In genomic region chr9:87733236-87733630, GRCm38 (mm10) we compare ENCODE assay signal across 10 mouse cellular contexts. TPM values are rescaled to one million over a fixed set of nuclear protein-coding genes. Genes with fewer than 3 reads are reported as not detected.
DNase-seq lines count a peak whose midpoint lies in the region; ATAC-seq and TF ChIP-seq lines count a peak whose summit lies in the region.
"Had no signal": no experiment of that assay in that cellular context is flagged by ENCODE, and none has a peak within 500 bp of the region (broad histone marks: within the 10 kb centered on the region; RNA-seq: fewer than 3 reads in every experiment).

No protein-coding gene starts in this region.

- peaks cover 14% of the 10 kb centered on the region for H3K4me1 ChIP-seq in hindbrain, embryonic 16.5 days (ENCODE audit: control insufficient read depth, insufficient read depth, low read depth, low read length)
- 0 out of 2 replicates have a peak, but pooled peaks cover 5% of the 10 kb centered on the region for H3K4me1 ChIP-seq in hindbrain, embryonic 14.5 days (replicated peaks; ENCODE audit: control insufficient read depth, insufficient read depth, low read length)
- no peaks in the 10 kb centered on the region for H3K4me1 ChIP-seq in ES-Bruce4 (ENCODE audit: control insufficient read depth, insufficient read depth, low read length)
- H3K4me1 ChIP-seq in heart, embryonic 16.5 days (ENCODE audit: control insufficient read depth, insufficient read depth, low read length), result 0 out of 2 replicates have a peak, but pooled peaks cover 2% of the 10 kb centered on the region

- TF ChIP-seq POLR2A in ES-Bruce4 (IDR thresholded peaks at IDR 0.05; ENCODE audit: insufficient read depth, low read length), result no peak
- no peak for TF ChIP-seq POLR2A in brain, embryonic 14.5 days (IDR thresholded peaks at IDR 0.05; ENCODE audit: borderline replicate concordance, extremely low read depth, insufficient read depth, insufficient read length, poor library complexity, severe bottlenecking)

- H3K4me2 ChIP-seq in hindbrain, embryonic 16.5 days (ENCODE audit: low read length), result no peak overlapping the region
- no peak overlapping the region; the same call in 1 of the 2 replicates for H3K4me2 ChIP-seq in hindbrain, embryonic 14.5 days (replicated peaks)
- H3K4me2 ChIP-seq in heart, embryonic 16.5 days (ENCODE audit: low read depth, low read length), result peak overlapping the region; percentile 27

- TF ChIP-seq CTCF in ES-Bruce4 (IDR thresholded peaks at IDR 0.05; ENCODE audit: low read depth, low read length), result peak; percentile 41
- TF ChIP-seq CTCF in brain, embryonic 14.5 days (IDR thresholded peaks at IDR 0.05; ENCODE audit: borderline replicate concordance, extremely low read depth, insufficient read depth, insufficient read length), result no peak

- H3K9ac ChIP-seq in hindbrain, embryonic 16.5 days (ENCODE audit: low read depth, low read length), result no peak overlapping the region
- H3K9ac ChIP-seq in hindbrain, embryonic 14.5 days, result no peak overlapping the region
- no peak overlapping the region for H3K9ac ChIP-seq in ES-Bruce4 (ENCODE audit: low read depth, poor library complexity, severe bottlenecking)
- H3K9ac ChIP-seq in heart, embryonic 16.5 days (ENCODE audit: low read length), result no peak overlapping the region
- H3K9ac ChIP-seq: liver, embryonic 14.5 days had no signal

- 0 out of 2 replicates have a peak overlapping the region, but pooled peaks have one; percentile 2 for H3K4me3 ChIP-seq in hindbrain, embryonic 16.5 days (ENCODE audit: low read length)
- no peak overlapping the region for H3K4me3 ChIP-seq in hindbrain, embryonic 14.5 days (replicated peaks; ENCODE audit: low read length)
- H3K4me3 ChIP-seq in ES-Bruce4 (ENCODE audit: low read depth, low read length), result peak overlapping the region; percentile 47; the same call in 1 of the 2 replicates
- H3K4me3 ChIP-seq in heart, embryonic 16.5 days (ENCODE audit: low read length), result peak overlapping the region; percentile 15; the same call in 1 of the 2 replicates

- peaks cover 47% of the 10 kb centered on the region for H3K27me3 ChIP-seq in hindbrain, embryonic 16.5 days (replicated peaks; ENCODE audit: control insufficient read depth, insufficient read depth, low read length)
- H3K27me3 ChIP-seq in hindbrain, embryonic 14.5 days (ENCODE audit: control insufficient read depth, insufficient read depth, low read length), result peaks cover 90% of the 10 kb centered on the region
- H3K27me3 ChIP-seq in ES-Bruce4 (ENCODE audit: control insufficient read depth, insufficient read depth, low read length, poor library complexity, severe bottlenecking), result peaks cover 45% of the 10 kb centered on the region
- H3K27me3 ChIP-seq in heart, embryonic 16.5 days (ENCODE audit: control insufficient read depth, insufficient read depth, low read length), result peaks cover 45% of the 10 kb centered on the region

- no peak overlapping the region for H3K27ac ChIP-seq in hindbrain, embryonic 16.5 days (ENCODE audit: low read depth, low read length)
- H3K27ac ChIP-seq in hindbrain, embryonic 14.5 days, result no peak overlapping the region
- no peak overlapping the region for H3K27ac ChIP-seq in ES-Bruce4 (ENCODE audit: insufficient read depth, low read length)
- H3K27ac ChIP-seq in heart, embryonic 16.5 days (ENCODE audit: low read length), result no peak overlapping the region
- H3K27ac ChIP-seq: liver, embryonic 14.5 days had no signal

- TF ChIP-seq EP300 in ES-Bruce4 (IDR thresholded peaks at IDR 0.05; ENCODE audit: insufficient read depth, low read depth, low read length), result no peak

- WGBS in hindbrain, embryonic 16.5 days, result 1% methylated on average over 11 of the region's 11 CpGs
- WGBS in hindbrain, embryonic 14.5 days, result 3% methylated on average over 11 of the region's 11 CpGs
- 12% methylated on average over 11 of the region's 11 CpGs for WGBS in heart, embryonic 16.5 days

- no peaks in the 10 kb centered on the region for H3K9me3 ChIP-seq in hindbrain, embryonic 16.5 days (ENCODE audit: control insufficient read depth, low read length)
- no peaks in the 10 kb centered on the region for H3K9me3 ChIP-seq in hindbrain, embryonic 14.5 days (ENCODE audit: control insufficient read depth, low read length)
- no peaks in the 10 kb centered on the region for H3K9me3 ChIP-seq in ES-Bruce4 (replicated peaks; ENCODE audit: control insufficient read depth, insufficient read depth, low read length, poor library complexity, severe bottlenecking)
- no peaks in the 10 kb centered on the region for H3K9me3 ChIP-seq in heart, embryonic 16.5 days (replicated peaks; ENCODE audit: control insufficient read depth, low read length)

- no peak for ATAC-seq in hindbrain, embryonic 16.5 days
- no peak for ATAC-seq in hindbrain, embryonic 14.5 days (ENCODE audit: low FRiP score)
- no peak for ATAC-seq in heart, embryonic 16.5 days (replicated peaks; ENCODE audit: extremely low read depth, insufficient read depth, low FRiP score)

- no peaks in the 10 kb centered on the region for H3K36me3 ChIP-seq in hindbrain, embryonic 16.5 days (ENCODE audit: control insufficient read depth, insufficient read depth, low read length)
- no peaks in the 10 kb centered on the region for H3K36me3 ChIP-seq in hindbrain, embryonic 14.5 days (replicated peaks; ENCODE audit: control insufficient read depth, insufficient read depth)
- no peaks in the 10 kb centered on the region for H3K36me3 ChIP-seq in ES-Bruce4 (ENCODE audit: control insufficient read depth, insufficient read depth, low read length, poor library complexity, severe bottlenecking)
- no peaks in the 10 kb centered on the region for H3K36me3 ChIP-seq in heart, embryonic 16.5 days (ENCODE audit: control insufficient read depth, insufficient read depth)

- no peak for DNase-seq in hindbrain, embryonic 14.5 days (ENCODE audit: low spot score)
- DNase-seq in brain, embryonic 14.5 days (ENCODE audit: low read depth), result peak; percentile 51
- DNase-seq in spleen, postnatal 4 days (ENCODE audit: low spot score in 2 of 2), result no peak
- no peak for DNase-seq in urinary bladder, postnatal 14 days (ENCODE audit: low spot score)
- DNase-seq in thymus, adult 18-20 months, result no peak
- DNase-seq: kidney, adult 2 months had no signal

RNA-seq across cellular contexts. Expression of gene Tbx18, which starts 2.2 kb away (rescaled TPM):
- polyA plus RNA-seq in hindbrain, embryonic 16.5 days (2015; fragmentation: Nextera tagmentation; extraction: Ambion mirVana), result 1.5 and 2.5 TPM in 2 replicates
- 1.4 and 1.8 TPM in 2 replicates for polyA plus RNA-seq in hindbrain, embryonic 14.5 days (2014; fragmentation: Nextera tagmentation; extraction: Ambion mirVana)
- not detected in 2 replicates for polyA plus RNA-seq in ES-Bruce4 (2011; ENCODE audit: insufficient read depth, insufficient read length, low read depth, missing spikeins)
- 3.8 and 6.5 TPM in 2 replicates for polyA plus RNA-seq in brain, embryonic 14.5 days (2012; rRNA removed)
- 7.5 and 8.4 TPM in 2 replicates for polyA plus RNA-seq in heart, embryonic 16.5 days (2015; fragmentation: Nextera tagmentation; extraction: Ambion mirVana)
